Mouse (Mus musculus): Measurements from ENCODE around the gene Mtor. TPM values are rescaled to one million over a fixed set of nuclear protein-coding genes. Genes with fewer than 3 reads are reported as not detected.
A peak's percentile ranks its signal among the peaks of the same experiment; 100 is the strongest.

The Mtor gene
- polyA plus RNA-seq, 2 experiments, result 6.1 to 9.4 TPM

GRCm38 (mm10) chr4:148428544-148428943 is 19.9 kb upstream of the Mtor start:
- Histone ChIP-seq H3K36me3 (replicated peaks; ENCODE audit: control insufficient read depth, insufficient read depth, low read depth) (no peaks in the 10 kb centered on the region), H3K4me1 (replicated peaks; ENCODE audit: control insufficient read depth in 2 of 2, insufficient read depth in 2 of 2, low read length in 1 of 2) (peaks cover 0 to 7% of the 10 kb centered on the region in 2 experiments; a peak in 1 of 4 replicates), H3K27ac (no peak overlapping the region), H3K4me3 (ENCODE audit: insufficient read depth in 1 of 2, low read depth in 2 of 2, low read length in 2 of 2) (no peak overlapping the region), H3K9me3 (ENCODE audit: control insufficient read depth, low read length) (no peaks in the 10 kb centered on the region), H3K4me2 (ENCODE audit: low read depth) (no peak overlapping the region), H3K9ac (replicated peaks) (no peak overlapping the region), H3K27me3 (ENCODE audit: control insufficient read depth, insufficient read depth, low read length) (no peaks in the 10 kb centered on the region)
- 39% methylated on average over 5 of the region's 5 CpGs for WGBS (ENCODE audit: insufficient replicate concordance)
- TF ChIP-seq EP300 (IDR thresholded peaks at IDR 0.05; ENCODE audit: low read depth), result no peak
- no peak for TF ChIP-seq CTCF (IDR thresholded peaks at IDR 0.05; ENCODE audit: low read depth)
- DNase-seq (ENCODE audit: low read depth in 3 of 3, low spot score in 3 of 3) (no peak), ATAC-seq (ENCODE audit: insufficient read depth) (peak; percentile 19; the same call in 1 of the 2 replicates)

GRCm38 (mm10) chr4:148429121-148429520 is 19.3 kb upstream of the Mtor start:
- Histone ChIP-seq H3K36me3 (replicated peaks; ENCODE audit: control insufficient read depth, insufficient read depth, low read depth) (no peaks in the 10 kb centered on the region), H3K27ac (no peak overlapping the region), H3K4me3 (ENCODE audit: insufficient read depth in 1 of 2, low read depth in 2 of 2, low read length in 2 of 2) (no peak overlapping the region), H3K4me1 (replicated peaks; ENCODE audit: control insufficient read depth in 2 of 2, insufficient read depth in 2 of 2, low read length in 1 of 2) (peaks cover 0 to 7% of the 10 kb centered on the region in 2 experiments; a peak in 1 of 4 replicates), H3K9me3 (ENCODE audit: control insufficient read depth, low read length) (no peaks in the 10 kb centered on the region), H3K27me3 (ENCODE audit: control insufficient read depth, insufficient read depth, low read length) (no peaks in the 10 kb centered on the region), H3K4me2 (ENCODE audit: low read depth) (no peak overlapping the region), H3K9ac (replicated peaks) (no peak overlapping the region)
- DNase-seq (ENCODE audit: low read depth in 3 of 3, low spot score in 3 of 3) (no peak), ATAC-seq (ENCODE audit: insufficient read depth) (no peak)
- TF ChIP-seq CTCF (IDR thresholded peaks at IDR 0.05; ENCODE audit: low read depth), result no peak
- TF ChIP-seq EP300 (IDR thresholded peaks at IDR 0.05; ENCODE audit: low read depth), result no peak
- WGBS (ENCODE audit: insufficient replicate concordance), result 80% methylated on average over 11 of the region's 11 CpGs

GRCm38 (mm10) chr4:148429686-148430085 is 18.7 kb upstream of the Mtor start:
- WGBS (ENCODE audit: insufficient replicate concordance), result 24% methylated on average over 6 of the region's 6 CpGs
- no peak overlapping the region for H3K4me3 ChIP-seq (ENCODE audit: insufficient read depth in 1 of 2, low read depth in 2 of 2, low read length in 2 of 2)
- H3K4me1 ChIP-seq (replicated peaks; ENCODE audit: control insufficient read depth in 2 of 2, insufficient read depth in 2 of 2, low read length in 1 of 2), result peaks cover 0 to 7% of the 10 kb centered on the region in 2 experiments; a peak in 1 of 4 replicates
- no peaks in the 10 kb centered on the region for H3K36me3 ChIP-seq (replicated peaks; ENCODE audit: control insufficient read depth, insufficient read depth, low read depth)
- H3K27ac ChIP-seq, result no peak overlapping the region
- no peaks in the 10 kb centered on the region for H3K9me3 ChIP-seq (ENCODE audit: control insufficient read depth, low read length)
- TF ChIP-seq CTCF (IDR thresholded peaks at IDR 0.05; ENCODE audit: low read depth) (peak; percentile 95), EP300 (IDR thresholded peaks at IDR 0.05; ENCODE audit: low read depth) (no peak)
- no peaks in the 10 kb centered on the region for H3K27me3 ChIP-seq (ENCODE audit: control insufficient read depth, insufficient read depth, low read length)
- ATAC-seq (ENCODE audit: insufficient read depth), result peak; percentile 33; the same call in 1 of the 2 replicates
- DNase-seq (ENCODE audit: low read depth in 3 of 3, low spot score in 3 of 3), result peak; percentile 34 to 45 (median 35)
- H3K9ac ChIP-seq (replicated peaks), result no peak overlapping the region
- no peak overlapping the region for H3K4me2 ChIP-seq (ENCODE audit: low read depth)

- Histone ChIP-seq H3K9ac (replicated peaks) (no peak overlapping the region), H3K4me3 (ENCODE audit: insufficient read depth in 1 of 2, low read depth in 2 of 2, low read length in 2 of 2) (no peak overlapping the region), H3K4me1 (replicated peaks; ENCODE audit: control insufficient read depth in 2 of 2, insufficient read depth in 2 of 2, low read length in 1 of 2) (peaks cover 0 to 7% of the 10 kb centered on the region in 2 experiments; a peak in 1 of 4 replicates), H3K9me3 (ENCODE audit: control insufficient read depth, low read length) (no peaks in the 10 kb centered on the region), H3K27ac (no peak overlapping the region), H3K4me2 (ENCODE audit: low read depth) (no peak overlapping the region), H3K27me3 (ENCODE audit: control insufficient read depth, insufficient read depth, low read length) (no peaks in the 10 kb centered on the region), H3K36me3 (replicated peaks; ENCODE audit: control insufficient read depth, insufficient read depth, low read depth) (no peaks in the 10 kb centered on the region; the same call in 1 of the 2 replicates)
- ATAC-seq (ENCODE audit: insufficient read depth) (no peak), DNase-seq (ENCODE audit: low read depth in 3 of 3, low spot score in 3 of 3) (no peak)
- TF ChIP-seq CTCF (IDR thresholded peaks at IDR 0.05; ENCODE audit: low read depth) (no peak), EP300 (IDR thresholded peaks at IDR 0.05; ENCODE audit: low read depth) (no peak)
- 60% methylated on average over 11 of the region's 11 CpGs for WGBS (ENCODE audit: insufficient replicate concordance)
These were observed 17.4 kb upstream of the Mtor start for GRCm38 (mm10) chr4:148430880-148431519.

- ATAC-seq (ENCODE audit: insufficient read depth), result no peak
- 61% methylated on average over 4 of the region's 4 CpGs for WGBS (ENCODE audit: insufficient replicate concordance)
- no peak for DNase-seq (ENCODE audit: low read depth in 3 of 3, low spot score in 3 of 3)
These were observed 15.9 kb upstream of the Mtor start for GRCm38 (mm10) chr4:148432488-148432887.

More at GRCm38 (mm10) chr4:148432488-148432887, 15.9 kb upstream of the Mtor start:
- H3K36me3 ChIP-seq (replicated peaks; ENCODE audit: control insufficient read depth, insufficient read depth, low read depth), result no peaks in the 10 kb centered on the region; the same call in 1 of the 2 replicates
- no peaks in the 10 kb centered on the region for H3K9me3 ChIP-seq (ENCODE audit: control insufficient read depth, low read length)
- no peak overlapping the region for H3K9ac ChIP-seq (replicated peaks)
- H3K4me2 ChIP-seq (ENCODE audit: low read depth), result no peak overlapping the region
- H3K27me3 ChIP-seq (ENCODE audit: control insufficient read depth, insufficient read depth, low read length), result no peaks in the 10 kb centered on the region
- peaks cover 0 to 7% of the 10 kb centered on the region in 2 experiments; a peak in 1 of 4 replicates for H3K4me1 ChIP-seq (replicated peaks; ENCODE audit: control insufficient read depth in 2 of 2, insufficient read depth in 2 of 2, low read length in 1 of 2)
- no peak for TF ChIP-seq CTCF (IDR thresholded peaks at IDR 0.05; ENCODE audit: low read depth)
- no peak for TF ChIP-seq EP300 (IDR thresholded peaks at IDR 0.05; ENCODE audit: low read depth)
- no peak overlapping the region for H3K27ac ChIP-seq
- H3K4me3 ChIP-seq (ENCODE audit: insufficient read depth in 1 of 2, low read depth in 2 of 2, low read length in 2 of 2), result no peak overlapping the region
